Mouse (Mus musculus) spleen, postnatal 0 days (tissue): ENCODE results near the gene Nacc2. TPM values are rescaled to one million over a fixed set of nuclear protein-coding genes. Genes with fewer than 3 reads are reported as not detected.

Source experiments
- polyA plus RNA-seq: library from polyadenylated mRNA; unstranded; fragments of >200 nt; fragmentation: Nextera tagmentation; extraction: Ambion mirVana; gene quantifications from 2 replicates; pipeline ENCODE4 v1.2.1, GENCODE M21; 2015

Nacc2 gene
- polyA plus RNA-seq, result 2.8 and 3.0 TPM in 2 replicates

DNA sequence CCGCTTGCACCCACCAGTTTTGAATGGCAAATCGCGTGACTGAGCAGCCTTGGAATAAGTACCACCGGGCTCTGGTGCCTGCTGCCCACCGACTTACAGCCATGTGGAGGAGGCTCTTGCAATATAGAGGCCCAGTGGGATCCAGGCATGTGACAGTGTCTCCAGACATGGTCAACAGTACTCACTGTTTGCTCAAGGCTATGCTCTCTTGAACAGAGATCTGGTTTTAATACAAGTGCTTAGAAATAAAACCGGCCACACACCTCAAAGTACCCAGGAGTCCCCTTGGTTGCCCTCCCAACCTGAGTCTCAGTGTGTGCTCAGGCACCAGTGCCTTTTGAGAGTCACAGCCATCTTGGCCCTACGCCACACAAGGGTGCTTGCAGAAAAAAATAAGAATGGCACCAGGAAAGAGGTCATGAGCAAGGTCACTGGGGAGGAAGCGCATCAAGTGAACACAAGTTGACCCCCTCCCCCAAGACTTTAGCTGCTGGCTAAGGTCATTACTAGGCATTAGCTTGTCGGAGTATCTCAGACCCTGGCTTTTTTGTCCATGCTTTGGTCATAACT lies at the start of gene Nacc2:
Nacc2 (minus strand) TSS at position 142 of the 570 bp plus-strand sequence.

DNA sequence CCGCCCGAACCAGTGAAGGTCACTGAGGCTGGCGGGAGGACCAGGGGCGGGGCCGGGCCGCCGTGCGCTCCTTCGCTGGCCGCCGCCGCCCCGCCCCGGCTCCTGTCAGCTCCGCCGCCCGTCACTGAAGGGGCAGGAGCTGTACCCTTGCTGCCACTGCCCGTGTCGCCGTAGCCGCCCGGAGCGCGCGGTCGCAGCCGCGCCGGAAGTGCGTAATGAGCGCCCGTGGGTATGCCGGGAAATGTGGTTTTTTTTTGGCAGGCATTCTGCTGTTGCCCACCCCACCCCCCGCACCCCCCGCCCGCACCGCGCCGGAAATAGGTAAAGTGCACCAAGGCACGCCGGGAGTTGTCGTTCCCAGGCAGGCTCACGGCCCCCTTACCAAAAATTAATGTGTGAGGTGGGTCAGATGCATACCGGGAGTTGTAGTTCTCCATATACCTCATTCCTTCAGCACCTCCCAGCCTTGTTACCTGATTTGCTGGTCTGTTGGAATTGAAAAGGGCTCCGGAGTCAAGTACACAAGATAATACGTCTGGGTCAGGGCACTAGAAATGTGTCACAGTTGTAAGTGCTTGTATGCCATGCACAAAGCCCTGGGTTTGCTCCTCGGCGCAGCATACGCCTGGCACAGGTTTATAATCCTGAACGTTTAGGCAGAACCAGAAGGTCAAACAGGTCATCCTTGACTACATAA lies 101.3 kb downstream of the Nacc2 start, which contains the start of gene Ubac1:
Ubac1 (minus strand) TSS at position 187 of the 697 bp plus-strand sequence.

Other genes with a start within 250 kb of the Nacc2 start
- gene Camsap1, start 139.9 kb downstream of the Nacc2 start, polyA plus RNA-seq, result 5.4 and 5.5 TPM in 2 replicates
- gene Ubac1, start 101.5 kb downstream of the Nacc2 start, polyA plus RNA-seq, result 382 and 458 TPM in 2 replicates
- gene Lhx3, start 85.1 kb upstream of the Nacc2 start, polyA plus RNA-seq, result not detected in 2 replicates
- gene Qsox2, start 114.3 kb upstream of the Nacc2 start, polyA plus RNA-seq, result 5.7 and 7.0 TPM in 2 replicates
- 0.04 and 0.07 TPM in 2 replicates for gene Ccdc187, start 171.3 kb upstream of the Nacc2 start, polyA plus RNA-seq
- 5.4 and 7.8 TPM in 2 replicates for gene Gpsm1, start 192.3 kb upstream of the Nacc2 start, polyA plus RNA-seq
- gene Dnlz, start 228.9 kb upstream of the Nacc2 start, polyA plus RNA-seq, result 8.7 and 10.4 TPM in 2 replicates
- 4.3 and 6.3 TPM in 2 replicates for gene Card9, start 237.7 kb upstream of the Nacc2 start, polyA plus RNA-seq